Mouse (Mus musculus) stomach, embryonic 14.5 days (tissue): ENCODE measurements around the gene Adcy2. TPM values are rescaled to one million over a fixed set of nuclear protein-coding genes. Genes with fewer than 3 reads are reported as not detected.
A peak's percentile ranks its signal among the peaks of the same experiment; 100 is the strongest.

Experiments used
- ATAC-seq: fragments of 200-750 bp; cut with Nextera tagmentation; 2 replicates; pipeline ENCODE4 v1.8.0; 2017; ENCODE audit warnings: low read depth, moderate TSS enrichment; ENCODE audit not compliant: insufficient number of reproducible peaks, insufficient read depth, low FRiP score
- H3K27ac ChIP-seq: fragments of 300-500 bp; sonication (generic); 2 replicates; pipeline ENCODE4 v1.5.1; 2014; ENCODE audit warnings: mild to moderate bottlenecking, low read length, moderate library complexity, mixed read lengths
- H3K27me3 ChIP-seq: fragments of 300-500 bp; sonication (generic); 2 replicates; pipeline ENCODE4 v1.6.1; 2014; ENCODE audit warnings: low read length, control low read depth, mixed read lengths; ENCODE audit not compliant: control insufficient read depth, insufficient read depth
- H3K36me3 ChIP-seq: fragments of 300-500 bp; sonication (generic); 2 replicates; pipeline ENCODE4 v1.6.1; 2014; ENCODE audit warnings: mild to moderate bottlenecking, control low read depth, low read length, moderate library complexity, mixed read lengths; ENCODE audit not compliant: control insufficient read depth, insufficient read depth
- H3K4me1 ChIP-seq: fragments of 300-500 bp; sonication (generic); 2 replicates; pipeline ENCODE4 v1.6.1; 2014; ENCODE audit warnings: low read length, control low read depth, mixed read lengths; ENCODE audit not compliant: control insufficient read depth, insufficient read depth
- H3K4me2 ChIP-seq: fragments of 300-500 bp; sonication (generic); replicated peaks from 2 replicates; pipeline ENCODE4 v1.6.1; 2014; ENCODE audit warnings: low read depth, low read length, control low read depth
- H3K4me3 ChIP-seq: fragments of 300-500 bp; sonication (generic); 2 replicates; pipeline ENCODE4 v1.5.1; 2014; ENCODE audit warnings: low read depth, low read length, control low read depth
- H3K9ac ChIP-seq: fragments of 300-500 bp; sonication (generic); replicated peaks from 2 replicates; pipeline ENCODE4 v1.6.1; 2014; ENCODE audit warnings: low read depth, mild to moderate bottlenecking, control low read depth, low read length, moderate library complexity, mixed read lengths
- H3K9me3 ChIP-seq: fragments of 300-500 bp; sonication (generic); 2 replicates; pipeline ENCODE4 v1.6.1; 2016; ENCODE audit warnings: low read depth, low read length, control low read depth; ENCODE audit not compliant: control insufficient read depth
- WGBS: fragments of 180-500 bp; shearing (Covaris S2); extraction: QIAGEN DNeasy Blood & Tissue Kit; methylation state at CpG from one replicate; pipeline ENCODE4 v1.1.7; 2014; 5-methylcytosine and 5-hydroxymethylcytosine counted together
- polyA plus RNA-seq: library from polyadenylated mRNA; unstranded; fragments of >200 nt; fragmentation: Nextera tagmentation; extraction: Ambion mirVana; gene quantifications from 2 replicates; pipeline ENCODE4 v1.2.1, GENCODE M21; 2014

Gene Adcy2
- polyA plus RNA-seq, 1 experiment from 2014 or later, result 5.0 TPM

- Histone ChIP-seq H3K27ac (no peak overlapping the region), H3K27me3 (no peaks in the 10 kb centered on the region), H3K4me1 (no peaks in the 10 kb centered on the region), H3K9me3 (no peaks in the 10 kb centered on the region), H3K36me3 (peaks cover 81% of the 10 kb centered on the region), H3K4me2 (no peak overlapping the region), H3K9ac (no peak overlapping the region), H3K4me3 (no peak overlapping the region)
- ATAC-seq, result no peak
Observed at GRCm38 (mm10) chr13:68588352-68588751, 411.0 kb downstream of the Adcy2 start.

DNA sequence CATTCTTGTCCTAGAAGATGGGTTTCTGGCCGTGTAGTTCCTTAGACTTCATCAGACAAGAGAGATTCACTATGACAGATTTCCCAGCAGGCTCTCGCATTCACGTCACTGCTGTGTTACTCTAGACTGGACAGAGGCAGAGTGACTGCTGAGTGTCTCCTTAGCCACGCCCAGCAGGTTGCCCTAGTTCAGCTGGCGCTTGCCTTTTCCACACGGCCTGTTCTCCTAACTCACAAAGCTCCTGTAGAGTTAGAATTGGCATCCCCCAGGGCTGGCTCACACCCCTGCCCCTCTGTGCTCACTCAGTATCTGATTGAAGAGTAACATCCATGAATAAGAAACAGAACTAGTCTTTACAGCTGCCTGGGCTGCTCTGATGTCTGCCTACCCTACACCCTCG lies 413.9 kb downstream of the Adcy2 start:
- WGBS, result 84% methylated on average over 7 of the region's 7 CpGs
- Histone ChIP-seq H3K4me3 (no peak overlapping the region), H3K4me1 (no peaks in the 10 kb centered on the region), H3K4me2 (no peak overlapping the region), H3K9me3 (no peaks in the 10 kb centered on the region), H3K27me3 (no peaks in the 10 kb centered on the region), H3K9ac (no peak overlapping the region), H3K36me3 (peaks cover 61% of the 10 kb centered on the region), H3K27ac (no peak overlapping the region)
- ATAC-seq, result no peak

- H3K36me3 ChIP-seq, result peaks cover 47% of the 10 kb centered on the region
Observed at GRCm38 (mm10) chr13:68583961-68584360, 415.4 kb downstream of the Adcy2 start.

GRCm38 (mm10) chr13:68582517-68582780 lies 416.9 kb downstream of the Adcy2 start:
- no peak for ATAC-seq
- Histone ChIP-seq H3K9ac (peak overlapping the region; percentile 79), H3K4me2 (peak overlapping the region; percentile 79), H3K9me3 (no peaks in the 10 kb centered on the region), H3K36me3 (peaks cover 36% of the 10 kb centered on the region), H3K27me3 (no peaks in the 10 kb centered on the region), H3K4me3 (peak overlapping the region; percentile 80), H3K4me1 (no peaks in the 10 kb centered on the region), H3K27ac (peak overlapping the region; percentile 78)
- under 1% methylated on average over 11 of the region's 11 CpGs for WGBS

More at GRCm38 (mm10) chr13:68583961-68584360, 415.4 kb downstream of the Adcy2 start:
- no peaks in the 10 kb centered on the region for H3K4me1 ChIP-seq
- H3K9ac ChIP-seq, result no peak overlapping the region
- no peaks in the 10 kb centered on the region for H3K9me3 ChIP-seq
- H3K27me3 ChIP-seq, result no peaks in the 10 kb centered on the region
- H3K27ac ChIP-seq, result no peak overlapping the region
- H3K4me2 ChIP-seq, result no peak overlapping the region
- no peak for ATAC-seq
- 86% methylated on average over 11 of the region's 11 CpGs for WGBS
- no peak overlapping the region for H3K4me3 ChIP-seq

DNA sequence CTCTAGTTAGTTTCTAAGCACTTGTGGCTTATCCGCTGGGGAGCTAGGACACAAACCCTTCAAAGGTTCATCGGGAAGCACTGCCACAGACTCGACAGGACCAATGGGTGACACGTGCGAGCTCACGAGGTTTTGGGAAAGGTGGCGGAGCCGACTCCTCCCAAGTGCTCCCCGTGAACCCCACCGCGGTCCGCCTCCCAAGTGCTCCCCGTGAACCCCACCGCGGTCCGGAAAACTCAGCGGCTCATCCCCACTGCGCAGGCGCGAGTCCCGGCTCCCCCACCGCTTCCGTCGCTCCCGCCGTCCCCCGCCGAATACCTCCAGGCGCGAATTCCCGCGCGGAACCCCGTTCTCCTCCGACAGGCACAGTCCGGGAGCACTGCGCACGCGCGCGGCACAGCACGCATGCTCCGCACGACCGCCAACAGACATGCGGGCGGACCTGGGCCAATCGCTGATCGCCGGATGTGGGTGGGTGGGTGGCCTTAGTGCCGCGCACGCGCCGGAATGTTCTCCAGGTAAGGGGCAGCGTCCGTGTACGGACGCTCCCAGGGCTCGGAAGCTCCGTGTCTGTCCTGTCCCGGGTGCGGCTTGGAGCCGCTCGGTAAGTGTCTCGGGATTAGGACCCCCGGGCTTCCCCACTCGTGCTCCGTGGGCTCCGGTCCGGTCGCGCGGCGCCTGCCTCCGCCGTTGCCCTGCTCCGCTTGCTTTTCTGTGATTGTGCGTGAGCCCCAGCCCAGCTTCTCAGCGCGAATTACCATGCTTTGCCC lies 417.4 kb downstream of the Adcy2 start, which contains the start of the genes Mtrr and Fastkd3:
Gene Mtrr, minus strand, starts transcription at position 403 of the 770 bp plus-strand sequence.
Gene Fastkd3, plus strand, starts transcription at position 488 of the 770 bp plus-strand sequence.
- Histone ChIP-seq H3K27ac (peak within 1 kb of the TSS; percentile 78), H3K9ac (peak within 1 kb of the TSS; percentile 79), H3K36me3 (peaks cover 36% of the 10 kb centered on the region), H3K4me1 (no peaks in the 10 kb centered on the region), H3K9me3 (no peaks in the 10 kb centered on the region), H3K27me3 (no peaks in the 10 kb centered on the region), H3K4me3 (peak within 1 kb of the TSS; percentile 80), H3K4me2 (peak within 1 kb of the TSS; percentile 79)
- peak; percentile 99 for ATAC-seq
- WGBS, result under 1% methylated on average over 81 of the region's 81 CpGs

DNA sequence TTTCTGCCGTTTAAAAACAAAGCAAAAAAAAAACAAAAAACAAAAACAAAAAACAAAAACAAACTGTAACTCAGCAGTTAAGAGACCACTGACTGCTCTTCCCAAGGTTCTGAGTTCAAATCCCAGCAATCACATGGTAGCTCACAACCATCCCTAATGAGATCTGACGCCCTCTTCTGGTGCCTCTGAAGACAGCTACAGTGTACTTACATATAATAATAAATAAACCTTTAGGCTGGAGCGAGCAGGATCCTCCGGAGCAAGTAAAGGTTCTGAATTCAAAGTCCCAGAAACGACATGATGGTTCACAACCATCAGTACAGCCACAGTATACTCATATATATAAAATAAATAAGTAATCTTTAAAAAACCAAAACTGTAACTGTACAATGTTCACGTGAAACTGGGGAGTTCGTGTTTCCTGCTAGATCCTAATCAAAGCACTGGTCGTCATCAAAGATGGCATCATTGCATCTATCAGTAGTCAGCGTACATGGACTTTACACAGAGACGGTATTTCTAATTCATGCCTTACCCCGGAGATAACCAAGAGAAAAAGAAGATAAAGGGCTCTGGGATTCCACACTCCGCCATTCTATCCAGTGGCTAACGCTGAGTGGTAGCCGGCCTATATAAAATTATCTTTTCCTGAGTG lies 418.1 kb downstream of the Adcy2 start:
- Histone ChIP-seq H3K27ac (peak overlapping the region; percentile 75), H3K4me1 (no peaks in the 10 kb centered on the region), H3K36me3 (peaks cover 33% of the 10 kb centered on the region), H3K4me2 (peak overlapping the region; percentile 74), H3K4me3 (peak overlapping the region; percentile 80), H3K9ac (peak overlapping the region; percentile 79), H3K27me3 (no peaks in the 10 kb centered on the region), H3K9me3 (no peaks in the 10 kb centered on the region)
- WGBS, result 20% methylated on average over 14 of the region's 14 CpGs
- 0 out of 2 replicates have a peak, but pooled peaks have one; percentile 0 for ATAC-seq

GRCm38 (mm10) chr13:68577945-68578344 lies 421.4 kb downstream of the Adcy2 start:
- Histone ChIP-seq H3K27me3 (no peaks in the 10 kb centered on the region), H3K4me1 (no peaks in the 10 kb centered on the region), H3K9ac (no peak overlapping the region), H3K9me3 (no peaks in the 10 kb centered on the region), H3K4me3 (no peak overlapping the region), H3K36me3 (peaks cover 15% of the 10 kb centered on the region), H3K4me2 (no peak overlapping the region), H3K27ac (no peak overlapping the region)
- no peak for ATAC-seq
- WGBS, result 91% methylated on average over 7 of the region's 7 CpGs

GRCm38 (mm10) chr13:68574398-68574797 lies 424.9 kb downstream of the Adcy2 start:
- H3K36me3 ChIP-seq, result peaks cover 31% of the 10 kb centered on the region
- H3K9me3 ChIP-seq, result no peaks in the 10 kb centered on the region
- H3K9ac ChIP-seq, result no peak overlapping the region
- no peak for ATAC-seq
- H3K27ac ChIP-seq, result no peak overlapping the region
- no peak overlapping the region for H3K4me2 ChIP-seq
- no peaks in the 10 kb centered on the region for H3K27me3 ChIP-seq
- no peak overlapping the region for H3K4me3 ChIP-seq
- WGBS, result 84% methylated on average over 4 of the region's 4 CpGs
- no peaks in the 10 kb centered on the region for H3K4me1 ChIP-seq
